Mouse (Mus musculus) kidney, adult 11 months (tissue): ENCODE measurements around the gene Med16.

Experiments used
- DNase-seq: peaks from one replicate; pipeline ENCODE4 v3.0.0; 2022

Gene Med16

GRCm38 (mm10) chr10:79880721-79881120 lies 28.0 kb downstream of the Med16 start:
- no peak for DNase-seq

GRCm38 (mm10) chr10:79879527-79879926 lies 29.2 kb downstream of the Med16 start:
- no peak for DNase-seq

- peak; percentile 65 for DNase-seq
Measured at GRCm38 (mm10) chr10:79877757-79878156, 31.0 kb downstream of the Med16 start.

GRCm38 (mm10) chr10:79877174-79877573 lies 31.5 kb downstream of the Med16 start:
- DNase-seq = no peak

- DNase-seq = no peak
Measured at GRCm38 (mm10) chr10:79874290-79874862, 34.3 kb downstream of the Med16 start, which contains the start of the genes Prtn3 and Plppr3. Gene Prtn3 (plus strand): TSS chr10:79874476. Gene Plppr3 (minus strand): TSS chr10:79874634.

- DNase-seq = no peak
Measured at GRCm38 (mm10) chr10:79873715-79874289, 34.9 kb downstream of the Med16 start.

- no peak for DNase-seq
Measured at GRCm38 (mm10) chr10:79873313-79873712, 35.4 kb downstream of the Med16 start.

GRCm38 (mm10) chr10:79872862-79873261 lies 35.9 kb downstream of the Med16 start:
- DNase-seq = no peak

GRCm38 (mm10) chr10:79871845-79872244 lies 36.9 kb downstream of the Med16 start:
- no peak for DNase-seq

- no peak for DNase-seq
Measured at GRCm38 (mm10) chr10:79866601-79867000, 42.1 kb downstream of the Med16 start.

- peak; percentile 85 for DNase-seq
Measured at GRCm38 (mm10) chr10:79865801-79866295, 42.9 kb downstream of the Med16 start.

GRCm38 (mm10) chr10:79865189-79865601 lies 43.5 kb downstream of the Med16 start:
- no peak for DNase-seq

- no peak for DNase-seq
Measured at GRCm38 (mm10) chr10:79864351-79865188, 44.2 kb downstream of the Med16 start.

- DNase-seq = no peak
Measured at GRCm38 (mm10) chr10:79862925-79863324, 45.8 kb downstream of the Med16 start.

- no peak for DNase-seq
Measured at GRCm38 (mm10) chr10:79862049-79862788, 46.5 kb downstream of the Med16 start.

GRCm38 (mm10) chr10:79861230-79862048 lies 47.3 kb downstream of the Med16 start:
- DNase-seq = peak; percentile 85

- DNase-seq = peak; percentile 24
Measured at GRCm38 (mm10) chr10:79860079-79860911, 48.4 kb downstream of the Med16 start.

- DNase-seq = peak; percentile 36
Measured at GRCm38 (mm10) chr10:79859116-79859515, 49.6 kb downstream of the Med16 start.

GRCm38 (mm10) chr10:79858416-79859074 lies 50.2 kb downstream of the Med16 start:
- peak; percentile 73 for DNase-seq

- no peak for DNase-seq
Measured at GRCm38 (mm10) chr10:79857894-79858293, 50.8 kb downstream of the Med16 start.

- peak; percentile 82 for DNase-seq
Measured at GRCm38 (mm10) chr10:79857452-79857811, 51.3 kb downstream of the Med16 start.
